Mouse (Mus musculus) midbrain, embryonic 14.5 days (tissue): ENCODE results near the gene Atg4c. TPM values are rescaled to one million over a fixed set of nuclear protein-coding genes. Genes with fewer than 3 reads are reported as not detected.
A peak's percentile ranks its signal among the peaks of the same experiment; 100 is the strongest.

Experiments
- ATAC-seq: fragments of 200-750 bp; cut with Nextera tagmentation; 2 replicates; pipeline ENCODE4 v1.8.0; 2017; ENCODE audit warnings: moderate number of reproducible peaks, moderate library complexity; ENCODE audit not compliant: low FRiP score, low TSS enrichment
- DNase-seq: peaks from one replicate; pipeline ENCODE4 v3.0.0-alpha.2; 2015
- H3K27ac ChIP-seq: fragments of 300-500 bp; sonication (generic); replicated peaks from 2 replicates; pipeline ENCODE4 v1.5.1; 2014; ENCODE audit warnings: mild to moderate bottlenecking, low read depth, low read length, moderate library complexity
- H3K27me3 ChIP-seq: fragments of 300-500 bp; sonication (generic); 2 replicates; pipeline ENCODE4 v1.6.1; 2014; ENCODE audit warnings: low read length, control low read depth, mixed read lengths; ENCODE audit not compliant: control insufficient read depth, insufficient read depth
- H3K36me3 ChIP-seq: fragments of 300-500 bp; sonication (generic); 2 replicates; pipeline ENCODE4 v1.6.1; 2014; ENCODE audit warnings: low read length, control low read depth; ENCODE audit not compliant: control insufficient read depth, insufficient read depth
- H3K4me1 ChIP-seq: fragments of 300-500 bp; sonication (generic); 2 replicates; pipeline ENCODE4 v1.6.1; 2014; ENCODE audit warnings: mild to moderate bottlenecking, antibody characterized with exemption, low read length, control low read depth; ENCODE audit not compliant: control insufficient read depth, insufficient read depth
- H3K4me2 ChIP-seq: fragments of 300-500 bp; sonication (generic); 2 replicates; pipeline ENCODE4 v1.6.1; 2014; ENCODE audit warnings: mild to moderate bottlenecking, low read length, moderate library complexity
- H3K4me3 ChIP-seq: fragments of 300-500 bp; sonication (generic); replicated peaks from 2 replicates; pipeline ENCODE4 v1.5.1; 2014; ENCODE audit warnings: low read depth, low read length
- H3K9ac ChIP-seq: fragments of 300-500 bp; sonication (generic); replicated peaks from 2 replicates; pipeline ENCODE4 v1.6.1; 2014; ENCODE audit warnings: mild to moderate bottlenecking, low read length, moderate library complexity
- H3K9me3 ChIP-seq: fragments of 300-500 bp; sonication (generic); 2 replicates; pipeline ENCODE4 v1.6.1; 2016; ENCODE audit warnings: low read length, control low read depth, mixed read lengths; ENCODE audit not compliant: control insufficient read depth
- WGBS: fragments of 180-500 bp; shearing (Covaris S2); extraction: QIAGEN DNeasy Blood & Tissue Kit; methylation state at CpG from one replicate; pipeline ENCODE4 v1.1.7; 2014; 5-methylcytosine and 5-hydroxymethylcytosine counted together
- polyA plus RNA-seq: library from polyadenylated mRNA; unstranded; fragments of >200 nt; fragmentation: Nextera tagmentation; extraction: Ambion mirVana; gene quantifications from 2 replicates; pipeline ENCODE4 v1.2.1, GENCODE M21; 2014

Atg4c gene
- polyA plus RNA-seq, 1 experiment from 2014 or later: 17.8 TPM

- Histone ChIP-seq H3K4me1 (0 out of 2 replicates have a peak, but pooled peaks cover 4% of the 10 kb centered on the region), H3K4me3 (no peak overlapping the region), H3K9ac (no peak overlapping the region), H3K9me3 (peaks cover 13% of the 10 kb centered on the region), H3K4me2 (no peak overlapping the region), H3K27ac (no peak overlapping the region), H3K27me3 (no peaks in the 10 kb centered on the region), H3K36me3 (no peaks in the 10 kb centered on the region)
- ATAC-seq (no peak), DNase-seq (peak; percentile 72)
- 16% methylated on average over 4 of the region's 4 CpGs for WGBS
Observed at GRCm38 (mm10) chr4:99298676-99299075, 104.9 kb downstream of the Atg4c start.

- H3K27ac ChIP-seq: no peak overlapping the region
- DNase-seq: no peak
- peaks cover 13% of the 10 kb centered on the region for H3K9me3 ChIP-seq
- 88% methylated on average over 13 of the region's 13 CpGs for WGBS
- ATAC-seq: no peak
- no peak overlapping the region for H3K4me2 ChIP-seq
- H3K9ac ChIP-seq: no peak overlapping the region
- no peaks in the 10 kb centered on the region for H3K27me3 ChIP-seq
- H3K4me3 ChIP-seq: no peak overlapping the region
- H3K36me3 ChIP-seq: no peaks in the 10 kb centered on the region
- H3K4me1 ChIP-seq: no peaks in the 10 kb centered on the region
Observed at GRCm38 (mm10) chr4:99304793-99305192, 111.1 kb downstream of the Atg4c start.

Other genes starting within 250 kb of the Atg4c start
- gene Angptl3, start 163.0 kb upstream of the Atg4c start, polyA plus RNA-seq: 1.2 and 1.6 TPM in 2 replicates
- 78.5 and 115 TPM in 2 replicates for gene Dock7, start 73.0 kb upstream of the Atg4c start, polyA plus RNA-seq
- 0.36 TPM in 1 of 2 replicates, not detected in the other for gene Gm12689, start 102.0 kb downstream of the Atg4c start, polyA plus RNA-seq